In genomic region chr7:45786661-45787413, GRCm38 (mm10) we compare ENCODE assay signal across 8 mouse cellular contexts. TPM values are rescaled to one million over a fixed set of nuclear protein-coding genes. Genes with fewer than 3 reads are reported as not detected.
A peak's percentile ranks its signal among the peaks of the same experiment; 100 is the strongest.
DNase-seq lines count a peak whose midpoint lies in the region; ATAC-seq lines count a peak whose summit lies in the region.
"Had no signal": no experiment of that assay in that cellular context is flagged by ENCODE, and none has a peak within 500 bp of the region (broad histone marks: within the 10 kb centered on the region; RNA-seq: fewer than 3 reads in every experiment).

No protein-coding gene starts in this region.

- 0 out of 2 replicates have a peak, but pooled peaks have one; percentile 24 for ATAC-seq in intestine, embryonic 14.5 days (replicated peaks; ENCODE audit: low FRiP score, low TSS enrichment, low read depth)
- peak; percentile 20 for ATAC-seq in midbrain, embryonic 11.5 days (ENCODE audit: low FRiP score)
- no peak for ATAC-seq in activated CD4-positive, CD25-positive, alpha-beta regulatory T cell, adult 4 months

- H3K9ac ChIP-seq in intestine, embryonic 14.5 days (ENCODE audit: low read length), result no peak overlapping the region
- H3K9ac ChIP-seq in midbrain, embryonic 11.5 days (ENCODE audit: low read length), result peak overlapping the region; percentile 82

- H3K4me2 ChIP-seq in intestine, embryonic 14.5 days (ENCODE audit: low read length), result peak overlapping the region; percentile 62
- peak overlapping the region; percentile 79 for H3K4me2 ChIP-seq in midbrain, embryonic 11.5 days

- H3K27me3 ChIP-seq in intestine, embryonic 14.5 days (replicated peaks; ENCODE audit: control insufficient read depth, insufficient read depth, low read length), result no peaks in the 10 kb centered on the region
- H3K27me3 ChIP-seq in midbrain, embryonic 11.5 days (ENCODE audit: control insufficient read depth, insufficient read depth, low read length), result peaks cover 2% of the 10 kb centered on the region; the same call in 1 of the 2 replicates

- peak overlapping the region; percentile 48 for H3K4me3 ChIP-seq in intestine, embryonic 14.5 days (ENCODE audit: low read depth, low read length)
- peak overlapping the region; percentile 71 for H3K4me3 ChIP-seq in midbrain, embryonic 11.5 days (ENCODE audit: low read depth, low read length)

- no peaks in the 10 kb centered on the region for H3K9me3 ChIP-seq in intestine, embryonic 14.5 days (ENCODE audit: control insufficient read depth, low read length)
- H3K9me3 ChIP-seq in midbrain, embryonic 11.5 days (ENCODE audit: control insufficient read depth, low read length), result no peaks in the 10 kb centered on the region

- peaks cover 16% of the 10 kb centered on the region; the same call in 1 of the 2 replicates for H3K4me1 ChIP-seq in intestine, embryonic 14.5 days (replicated peaks; ENCODE audit: control insufficient read depth, insufficient read depth, low read length)
- H3K4me1 ChIP-seq in midbrain, embryonic 11.5 days (ENCODE audit: control insufficient read depth, insufficient read depth, low read length), result peaks cover 21% of the 10 kb centered on the region

- WGBS in intestine, embryonic 14.5 days, result 13% methylated on average over 17 of the region's 17 CpGs
- 10% methylated on average over 17 of the region's 17 CpGs for WGBS in midbrain, embryonic 11.5 days

- H3K27ac ChIP-seq in intestine, embryonic 14.5 days (ENCODE audit: low read depth), result 0 out of 2 replicates have a peak overlapping the region, but pooled peaks have one; percentile 5
- H3K27ac ChIP-seq in midbrain, embryonic 11.5 days (ENCODE audit: low read depth, low read length), result no peak overlapping the region
- H3K27ac ChIP-seq: macrophage had no signal

- H3K36me3 ChIP-seq in intestine, embryonic 14.5 days (ENCODE audit: control insufficient read depth, insufficient read depth, low read length), result peaks cover 26% of the 10 kb centered on the region
- H3K36me3 ChIP-seq in midbrain, embryonic 11.5 days (ENCODE audit: control insufficient read depth, insufficient read depth, low read length), result peaks cover 15% of the 10 kb centered on the region

- peak; percentile 79 for DNase-seq in right cerebral cortex, adult 18-20 months
- no peak for DNase-seq in right cerebral cortex, postnatal 25 days
- peak; percentile 55 for DNase-seq in embryo, embryonic 11.5 days (ENCODE audit: low read depth, low spot score)
- DNase-seq in intestine, embryonic 14.5 days (ENCODE audit: low spot score), result no peak
- DNase-seq in midbrain, embryonic 11.5 days (ENCODE audit: low spot score, missing footprints), result peak; percentile 84
- no peak for DNase-seq in gastrocnemius, postnatal 25 days

RNA-seq across cellular contexts. Expression of gene Sult2b1, which starts 2.4 kb away (rescaled TPM):
- polyA plus RNA-seq in intestine, embryonic 14.5 days (2014; fragmentation: Nextera tagmentation; extraction: Ambion mirVana), result 1.2 and 2.3 TPM in 2 replicates
- 1.5 and 2.4 TPM in 2 replicates for polyA plus RNA-seq in midbrain, embryonic 11.5 days (2014; fragmentation: Nextera tagmentation; extraction: Ambion mirVana)
- 1 to 10 TPM; 2.5 to 6.6 TPM for polyA plus RNA-seq in activated CD4-positive, CD25-positive, alpha-beta regulatory T cell, adult 4 months (2017; shearing (Covaris generic))
- total RNA-seq in gastrocnemius, postnatal 25 days (2021), result not detected

RNA-seq across cellular contexts. Expression of gene Lmtk3, which starts 3.3 kb away (rescaled TPM):
- 1.5 and 1.9 TPM in 2 replicates for polyA plus RNA-seq in intestine, embryonic 14.5 days (2014; fragmentation: Nextera tagmentation; extraction: Ambion mirVana)
- 4.6 and 4.8 TPM in 2 replicates for polyA plus RNA-seq in midbrain, embryonic 11.5 days (2014; fragmentation: Nextera tagmentation; extraction: Ambion mirVana)
- not detected for polyA plus RNA-seq in activated CD4-positive, CD25-positive, alpha-beta regulatory T cell, adult 4 months (2017; shearing (Covaris generic))
- total RNA-seq in gastrocnemius, postnatal 25 days (2021), result under 1 TPM in 1 of 2 experiments, not detected in 1; 0.19 TPM

RNA-seq across cellular contexts. Expression of gene Cyth2, which starts 27.5 kb away (rescaled TPM):
- 91.9 and 95.5 TPM in 2 replicates for polyA plus RNA-seq in intestine, embryonic 14.5 days (2014; fragmentation: Nextera tagmentation; extraction: Ambion mirVana)
- polyA plus RNA-seq in midbrain, embryonic 11.5 days (2014; fragmentation: Nextera tagmentation; extraction: Ambion mirVana), result 224 and 225 TPM in 2 replicates
- polyA plus RNA-seq in activated CD4-positive, CD25-positive, alpha-beta regulatory T cell, adult 4 months (2017; shearing (Covaris generic)), result 10 to 100 TPM; 13.0 to 14.4 TPM
- total RNA-seq in gastrocnemius, postnatal 25 days (2021), result 10 to 100 TPM; 28.2 to 33.8 TPM

RNA-seq across cellular contexts. Expression of gene Kcnj14, which starts 37.7 kb away (rescaled TPM):
- 1.2 and 1.5 TPM in 2 replicates for polyA plus RNA-seq in intestine, embryonic 14.5 days (2014; fragmentation: Nextera tagmentation; extraction: Ambion mirVana)
- 0.69 and 0.75 TPM in 2 replicates for polyA plus RNA-seq in midbrain, embryonic 11.5 days (2014; fragmentation: Nextera tagmentation; extraction: Ambion mirVana)
- polyA plus RNA-seq in activated CD4-positive, CD25-positive, alpha-beta regulatory T cell, adult 4 months (2017; shearing (Covaris generic)), result not detected
- total RNA-seq in gastrocnemius, postnatal 25 days (2021), result under 1 TPM; 0.19 to 0.20 TPM
- polyA plus RNA-seq: macrophage had no signal

RNA-seq across cellular contexts. Expression of gene Grwd1, which starts 43.9 kb away (rescaled TPM):
- polyA plus RNA-seq in intestine, embryonic 14.5 days (2014; fragmentation: Nextera tagmentation; extraction: Ambion mirVana), result 86.9 and 95.1 TPM in 2 replicates
- 64.0 and 67.9 TPM in 2 replicates for polyA plus RNA-seq in midbrain, embryonic 11.5 days (2014; fragmentation: Nextera tagmentation; extraction: Ambion mirVana)
- polyA plus RNA-seq in activated CD4-positive, CD25-positive, alpha-beta regulatory T cell, adult 4 months (2017; shearing (Covaris generic)), result 10 to 100 TPM; 16.1 to 25.3 TPM
- total RNA-seq in gastrocnemius, postnatal 25 days (2021), result 10 to 100 TPM; 13.5 to 14.5 TPM

Comparison
In these comparisons a context has a peak if more than half of its experiments do, and no peak if none do; other contexts are left out.
1. DNase-seq: peak in right cerebral cortex, adult 18-20 months (single experiment), embryo, embryonic 11.5 days (single experiment) and midbrain, embryonic 11.5 days (single experiment); none in right cerebral cortex, postnatal 25 days (single experiment), intestine, embryonic 14.5 days (single experiment) and gastrocnemius, postnatal 25 days (single experiment).